Mouse (Mus musculus): ENCODE results near the gene Myl6b.

Myl6b gene

DNA sequence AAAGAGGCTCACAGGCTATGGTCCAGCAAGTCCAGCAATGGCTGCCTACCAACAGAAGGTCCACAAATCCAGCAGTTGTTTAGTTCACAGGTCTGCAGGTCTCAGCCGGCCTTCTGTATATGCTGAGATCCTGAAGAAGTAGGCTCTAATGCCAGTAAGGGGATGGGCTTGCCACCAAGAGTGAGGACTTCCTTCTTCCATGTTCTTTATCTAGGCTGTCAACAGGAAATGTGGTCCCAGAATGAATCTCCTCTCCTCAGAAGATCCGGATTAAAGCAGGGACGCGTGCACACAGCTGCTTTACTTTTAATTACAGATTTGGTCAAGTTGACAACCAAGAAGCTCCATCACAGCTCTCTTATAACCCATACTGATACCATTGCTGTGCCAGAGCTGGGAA, 53.1 kb downstream of the Myl6b start:
- DNase-seq (ENCODE audit: low read depth, low spot score), result no peak

DNA sequence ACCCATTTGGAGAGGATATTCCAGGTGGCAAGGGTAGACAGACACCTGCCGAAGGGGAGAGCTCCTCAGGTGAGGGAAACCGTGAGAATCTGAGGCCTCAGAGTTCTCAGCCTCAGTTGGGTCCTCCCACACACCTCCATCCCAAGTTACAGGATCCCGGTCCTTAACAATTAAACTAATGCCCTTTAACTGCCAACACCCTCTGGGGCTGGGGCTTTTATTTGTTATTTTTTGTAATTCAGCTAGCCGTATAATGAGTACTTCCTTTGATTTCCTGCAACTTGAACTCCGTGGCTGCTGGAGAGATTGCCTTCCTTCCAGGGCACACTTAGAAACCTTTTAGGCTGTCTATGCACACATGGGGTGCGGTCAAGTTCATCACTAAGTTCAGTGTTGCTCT, 54.1 kb downstream of the Myl6b start:
- no peak for DNase-seq (ENCODE audit: low read depth, low spot score)

Measured in mesoderm, embryonic 11.5 days (tissue).